In the genomic region with DNA sequence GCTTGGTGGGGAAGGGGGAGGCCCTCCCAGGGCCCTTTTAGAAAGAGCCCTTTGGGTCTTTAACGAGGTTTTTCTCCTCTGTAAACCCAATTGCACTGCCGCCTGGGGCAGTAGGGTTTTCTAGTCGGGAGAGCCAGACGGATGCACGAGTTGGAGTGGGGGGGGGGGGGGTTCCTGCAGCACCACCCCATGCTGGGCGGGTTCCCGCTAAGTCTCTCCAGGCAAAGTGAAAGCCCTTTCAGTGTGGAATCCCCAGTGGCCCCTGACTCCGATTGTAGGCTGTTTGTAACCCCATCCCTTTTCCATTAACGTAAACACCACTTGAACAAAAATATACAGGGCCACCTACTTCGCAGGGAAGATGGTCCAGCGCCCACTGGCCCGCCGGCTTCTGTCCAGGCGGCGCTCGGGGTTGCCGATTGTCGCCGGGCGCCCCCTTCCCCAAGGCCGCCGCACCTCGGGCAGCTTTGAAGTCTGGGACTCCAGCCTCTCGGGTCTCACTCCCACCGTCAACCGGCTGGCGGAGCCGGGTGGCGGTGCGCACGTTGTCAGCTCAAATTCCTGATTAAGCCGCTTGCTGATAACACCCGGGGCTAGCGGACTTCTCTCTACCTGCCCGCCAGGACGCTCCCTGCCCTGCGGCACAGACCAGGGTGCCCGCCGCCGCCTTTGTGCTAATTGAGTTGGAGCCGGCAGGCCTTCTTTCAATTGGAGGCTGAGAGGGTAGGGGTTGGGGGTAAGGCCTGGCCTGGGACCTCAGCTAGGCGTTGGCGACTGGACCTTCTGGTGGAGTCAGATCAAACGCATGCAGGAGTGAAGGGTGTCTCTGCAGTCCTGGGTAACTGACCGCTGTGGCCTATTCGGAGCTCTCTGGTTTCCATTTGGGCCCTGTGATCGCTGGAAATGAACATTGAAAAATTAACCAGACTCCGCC, we compare ENCODE assay signal across 9 mouse cellular contexts. TPM values are rescaled to one million over a fixed set of nuclear protein-coding genes. Genes with fewer than 3 reads are reported as not detected.
DNase-seq lines count a peak whose midpoint lies in the region; ATAC-seq and TF ChIP-seq lines count a peak whose summit lies in the region.
"Had no signal": no experiment of that assay in that cellular context is flagged by ENCODE, and none has a peak within 500 bp of the region (broad histone marks: within the 10 kb centered on the region; RNA-seq: fewer than 3 reads in every experiment).

No protein-coding gene starts in this region.

- peaks cover 10% of the 10 kb centered on the region for H3K4me1 ChIP-seq in kidney, embryonic 16.5 days (ENCODE audit: insufficient read depth, low read length)
- no peaks in the 10 kb centered on the region for H3K4me1 ChIP-seq in kidney, adult 2 months (ENCODE audit: control insufficient read depth, insufficient read depth, low read length)
- peaks cover 4% of the 10 kb centered on the region; the same call in 1 of the 2 replicates for H3K4me1 ChIP-seq in embryonic facial prominence, embryonic 14.5 days (ENCODE audit: control insufficient read depth, insufficient read depth, low read length)
- H3K4me1 ChIP-seq in limb, embryonic 11.5 days (ENCODE audit: control insufficient read depth, insufficient read depth, low read length): peaks cover 20% of the 10 kb centered on the region
- H3K4me1 ChIP-seq in olfactory bulb, adult 2 months (ENCODE audit: control insufficient read depth, insufficient read depth, low read length): peaks cover 3% of the 10 kb centered on the region

- no peak for ATAC-seq in kidney, embryonic 16.5 days (ENCODE audit: low FRiP score, low TSS enrichment)
- ATAC-seq in embryonic facial prominence, embryonic 14.5 days (ENCODE audit: low read depth): no peak
- ATAC-seq in limb, embryonic 11.5 days (ENCODE audit: insufficient number of reproducible peaks, low FRiP score, low TSS enrichment, low read depth): no peak

- DNase-seq in kidney, adult 2 months: no peak
- no peak for DNase-seq in embryonic facial prominence, embryonic 14.5 days (ENCODE audit: low spot score)
- DNase-seq in limb, embryonic 11.5 days (ENCODE audit: low spot score): peak; percentile 49
- no peak for DNase-seq in adrenal gland, adult 2 months
- no peak for DNase-seq in kidney, postnatal 36 days
- DNase-seq: kidney, postnatal 14 days had no signal

- TF ChIP-seq POLR2A in kidney, adult 2 months (IDR thresholded peaks at IDR 0.05; ENCODE audit: low read depth, low read length): no peak
- TF ChIP-seq POLR2A in olfactory bulb, adult 2 months (IDR thresholded peaks at IDR 0.05; ENCODE audit: insufficient read depth, low read depth, low read length): no peak

- no peaks in the 10 kb centered on the region for H3K9me3 ChIP-seq in kidney, embryonic 16.5 days (ENCODE audit: low read length)
- H3K9me3 ChIP-seq in embryonic facial prominence, embryonic 14.5 days (ENCODE audit: control insufficient read depth, low read length): no peaks in the 10 kb centered on the region
- H3K9me3 ChIP-seq in limb, embryonic 11.5 days (ENCODE audit: control insufficient read depth, low read length): no peaks in the 10 kb centered on the region

- no peak for TF ChIP-seq CTCF in kidney, adult 2 months (conservative IDR thresholded peaks at IDR 0.05; ENCODE audit: insufficient read depth, insufficient read length, low read depth, low read length)
- peak; percentile 4; the same call in 1 of the 2 replicates for TF ChIP-seq CTCF in olfactory bulb, adult 2 months (IDR thresholded peaks at IDR 0.05; ENCODE audit: insufficient read depth, low read depth, low read length)

- peak overlapping the region; percentile 33; the same call in 1 of the 2 replicates for H3K4me2 ChIP-seq in kidney, embryonic 16.5 days (replicated peaks; ENCODE audit: low read depth, low read length)
- peak overlapping the region; percentile 49 for H3K4me2 ChIP-seq in embryonic facial prominence, embryonic 14.5 days (ENCODE audit: low read depth, low read length)
- H3K4me2 ChIP-seq in limb, embryonic 11.5 days (ENCODE audit: low read depth, severe bottlenecking): peak overlapping the region; percentile 41

- no peak overlapping the region for H3K27ac ChIP-seq in kidney, embryonic 16.5 days (ENCODE audit: low read length)
- H3K27ac ChIP-seq in kidney, adult 2 months (ENCODE audit: insufficient read depth, low read depth, low read length): no peak overlapping the region
- H3K27ac ChIP-seq in embryonic facial prominence, embryonic 14.5 days (replicated peaks; ENCODE audit: low read depth, low read length): no peak overlapping the region
- H3K27ac ChIP-seq in limb, embryonic 11.5 days (replicated peaks; ENCODE audit: low read depth, low read length): no peak overlapping the region
- no peak overlapping the region for H3K27ac ChIP-seq in olfactory bulb, adult 2 months (ENCODE audit: insufficient read depth, low read depth, low read length)

- H3K36me3 ChIP-seq in kidney, embryonic 16.5 days (ENCODE audit: insufficient read depth, low read length): no peaks in the 10 kb centered on the region
- no peaks in the 10 kb centered on the region for H3K36me3 ChIP-seq in kidney, adult 2 months (ENCODE audit: control insufficient read depth, insufficient read depth, low read length)
- H3K36me3 ChIP-seq in embryonic facial prominence, embryonic 14.5 days (ENCODE audit: control insufficient read depth, insufficient read depth, low read length): no peaks in the 10 kb centered on the region
- H3K36me3 ChIP-seq in limb, embryonic 11.5 days (ENCODE audit: control insufficient read depth, insufficient read depth, low read length): no peaks in the 10 kb centered on the region

- peaks cover 98% of the 10 kb centered on the region for H3K27me3 ChIP-seq in kidney, embryonic 16.5 days (ENCODE audit: insufficient read depth, low read length)
- H3K27me3 ChIP-seq in kidney, adult 2 months (replicated peaks; ENCODE audit: control insufficient read depth, insufficient read depth, low read length): no peaks in the 10 kb centered on the region; the same call in 1 of the 2 replicates
- peaks cover 98% of the 10 kb centered on the region for H3K27me3 ChIP-seq in embryonic facial prominence, embryonic 14.5 days (replicated peaks; ENCODE audit: control insufficient read depth, insufficient read depth, low read length)
- H3K27me3 ChIP-seq in limb, embryonic 11.5 days (ENCODE audit: control insufficient read depth, insufficient read depth, low read length): peaks cover 88% of the 10 kb centered on the region

- peak overlapping the region; percentile 3; the same call in 1 of the 2 replicates for H3K4me3 ChIP-seq in kidney, embryonic 16.5 days (ENCODE audit: low read length)
- no peak overlapping the region for H3K4me3 ChIP-seq in kidney, adult 2 months (ENCODE audit: insufficient read depth, low read depth, low read length)
- peak overlapping the region; percentile 30 for H3K4me3 ChIP-seq in embryonic facial prominence, embryonic 14.5 days (ENCODE audit: low read depth, low read length)
- H3K4me3 ChIP-seq in limb, embryonic 11.5 days (ENCODE audit: low read depth, low read length): peak overlapping the region; percentile 20
- H3K4me3 ChIP-seq in olfactory bulb, adult 2 months (ENCODE audit: insufficient read depth, low read depth, low read length): no peak overlapping the region

- 2% methylated on average over 48 of the region's 48 CpGs for WGBS in kidney, embryonic 16.5 days
- WGBS in kidney, adult 2 months: 4% methylated on average over 48 of the region's 48 CpGs
- under 1% methylated on average over 33 of the region's 48 CpGs for WGBS in embryonic facial prominence, embryonic 14.5 days
- WGBS in limb, embryonic 11.5 days: under 1% methylated on average over 48 of the region's 48 CpGs
- 4% methylated on average over 48 of the region's 48 CpGs for WGBS in olfactory bulb, adult 2 months

- H3K9ac ChIP-seq in kidney, embryonic 16.5 days (replicated peaks; ENCODE audit: low read length): no peak overlapping the region
- peak overlapping the region; percentile 43; the same call in 1 of the 2 replicates for H3K9ac ChIP-seq in embryonic facial prominence, embryonic 14.5 days (ENCODE audit: low read depth, low read length)
- no peak overlapping the region for H3K9ac ChIP-seq in limb, embryonic 11.5 days (ENCODE audit: low read length)

RNA-seq across cellular contexts. Expression of a gene that starts 10.7 kb away (rescaled TPM):
- polyA plus RNA-seq in kidney, embryonic 16.5 days (2015; fragmentation: Nextera tagmentation; extraction: Ambion mirVana): 1.5 and 4.6 TPM in 2 replicates
- polyA plus RNA-seq in kidney, adult 2 months (2012; rRNA removed): 0.52 and 0.69 TPM in 2 replicates
- 7.0 and 7.6 TPM in 2 replicates for polyA plus RNA-seq in embryonic facial prominence, embryonic 14.5 days (2014; fragmentation: Nextera tagmentation; extraction: Ambion mirVana)
- 0.27 and 0.65 TPM in 2 replicates for polyA plus RNA-seq in limb, embryonic 11.5 days (2014; fragmentation: Nextera tagmentation; extraction: Ambion mirVana)
- not detected in 2 replicates for polyA plus RNA-seq in olfactory bulb, adult 2 months (2012; ENCODE audit: insufficient read depth, insufficient read length, low replicate concordance, missing spikeins)
- under 1 TPM; 0.52 to 0.73 TPM for total RNA-seq in adrenal gland, adult 2 months (2021)
- 0.92 and 2.3 TPM in 2 replicates for polyA plus RNA-seq in adrenal gland, adult 2 months (2012; rRNA removed)
- total RNA-seq: megakaryocyte-erythroid progenitor cell, adult 5-6 weeks had no signal

RNA-seq across cellular contexts. Expression of a gene that starts 34.8 kb away (rescaled TPM):
- polyA plus RNA-seq in kidney, embryonic 16.5 days (2015; fragmentation: Nextera tagmentation; extraction: Ambion mirVana): 75.7 and 81.1 TPM in 2 replicates
- 44.3 and 51.4 TPM in 2 replicates for polyA plus RNA-seq in kidney, adult 2 months (2012; rRNA removed)
- polyA plus RNA-seq in embryonic facial prominence, embryonic 14.5 days (2014; fragmentation: Nextera tagmentation; extraction: Ambion mirVana): 46.1 and 56.7 TPM in 2 replicates
- 61.9 and 64.6 TPM in 2 replicates for polyA plus RNA-seq in limb, embryonic 11.5 days (2014; fragmentation: Nextera tagmentation; extraction: Ambion mirVana)
- not detected in 2 replicates for polyA plus RNA-seq in olfactory bulb, adult 2 months (2012; ENCODE audit: insufficient read depth, insufficient read length, low replicate concordance, missing spikeins)
- 10 to 100 TPM; 31.8 to 35.6 TPM for total RNA-seq in adrenal gland, adult 2 months (2021)
- 62.7 and 65.6 TPM in 2 replicates for polyA plus RNA-seq in adrenal gland, adult 2 months (2012; rRNA removed)

RNA-seq across cellular contexts. Expression of a gene that starts 42.5 kb away (rescaled TPM):
- 24.9 and 27.3 TPM in 2 replicates for polyA plus RNA-seq in kidney, embryonic 16.5 days (2015; fragmentation: Nextera tagmentation; extraction: Ambion mirVana)
- polyA plus RNA-seq in kidney, adult 2 months (2012; rRNA removed): 5.8 and 7.4 TPM in 2 replicates
- 7.4 and 9.4 TPM in 2 replicates for polyA plus RNA-seq in embryonic facial prominence, embryonic 14.5 days (2014; fragmentation: Nextera tagmentation; extraction: Ambion mirVana)
- polyA plus RNA-seq in limb, embryonic 11.5 days (2014; fragmentation: Nextera tagmentation; extraction: Ambion mirVana): 3.2 and 4.2 TPM in 2 replicates
- not detected in 2 replicates for polyA plus RNA-seq in olfactory bulb, adult 2 months (2012; ENCODE audit: insufficient read depth, insufficient read length, low replicate concordance, missing spikeins)
- total RNA-seq in adrenal gland, adult 2 months (2021): 1 to 10 TPM; 3.3 to 6.3 TPM
- polyA plus RNA-seq in adrenal gland, adult 2 months (2012; rRNA removed): 14.4 and 15.2 TPM in 2 replicates
- total RNA-seq: megakaryocyte-erythroid progenitor cell, adult 5-6 weeks had no signal

RNA-seq across cellular contexts. Expression of a gene that starts 54.3 kb away (rescaled TPM):
- 6.5 and 6.7 TPM in 2 replicates for polyA plus RNA-seq in kidney, embryonic 16.5 days (2015; fragmentation: Nextera tagmentation; extraction: Ambion mirVana)
- 0.75 and 1.2 TPM in 2 replicates for polyA plus RNA-seq in kidney, adult 2 months (2012; rRNA removed)
- 0.32 and 0.96 TPM in 2 replicates for polyA plus RNA-seq in embryonic facial prominence, embryonic 14.5 days (2014; fragmentation: Nextera tagmentation; extraction: Ambion mirVana)
- 0.07 TPM in 1 of 2 replicates, not detected in the other for polyA plus RNA-seq in limb, embryonic 11.5 days (2014; fragmentation: Nextera tagmentation; extraction: Ambion mirVana)
- not detected in 2 replicates for polyA plus RNA-seq in olfactory bulb, adult 2 months (2012; ENCODE audit: insufficient read depth, insufficient read length, low replicate concordance, missing spikeins)
- total RNA-seq in adrenal gland, adult 2 months (2021): under 1 TPM; 0.09 to 0.38 TPM
- 0.62 and 0.66 TPM in 2 replicates for polyA plus RNA-seq in adrenal gland, adult 2 months (2012; rRNA removed)
- total RNA-seq: megakaryocyte-erythroid progenitor cell, adult 5-6 weeks had no signal

Comparison
In these comparisons a context has a peak if more than half of its experiments do, and no peak if none do; other contexts are left out.
1. H3K4me3 ChIP-seq: peak in kidney, embryonic 16.5 days (single experiment), embryonic facial prominence, embryonic 14.5 days (single experiment) and limb, embryonic 11.5 days (single experiment); none in kidney, adult 2 months (single experiment) and olfactory bulb, adult 2 months (single experiment).
2. Peak in every context shown above with its lines, with median percentiles within 50 percentile points of each other: H3K4me2 ChIP-seq.